Mouse (Mus musculus) heart, postnatal 0 days (tissue): ENCODE results near the gene Gm48551. TPM values are rescaled to one million over a fixed set of nuclear protein-coding genes. Genes with fewer than 3 reads are reported as not detected.
A peak's percentile ranks its signal among the peaks of the same experiment; 100 is the strongest.

ENCODE experiments used
- ATAC-seq: fragments of 200-750 bp; cut with Nextera tagmentation; 2 replicates; pipeline ENCODE4 v1.8.0; 2017; ENCODE audit warnings: low read depth, moderate number of reproducible peaks, moderate library complexity; ENCODE audit not compliant: insufficient read depth
- DNase-seq: peaks from one replicate; pipeline ENCODE4 v3.0.0-alpha.2; 2016; ENCODE audit warnings: low spot score
- H3K27ac ChIP-seq: fragments of 300-500 bp; sonication (generic); 2 replicates; pipeline ENCODE4 v1.5.1; 2014; ENCODE audit warnings: low read depth, mild to moderate bottlenecking
- H3K27me3 ChIP-seq: fragments of 300-500 bp; sonication (generic); 2 replicates; pipeline ENCODE4 v1.6.1; 2014; ENCODE audit warnings: low read length, mixed read lengths; ENCODE audit not compliant: control insufficient read depth, insufficient read depth
- H3K36me3 ChIP-seq: fragments of 300-500 bp; sonication (generic); replicated peaks from 2 replicates; pipeline ENCODE4 v1.6.1; 2014; ENCODE audit warnings: low read length, mixed read lengths; ENCODE audit not compliant: control insufficient read depth, insufficient read depth
- H3K4me1 ChIP-seq: fragments of 300-500 bp; sonication (generic); 2 replicates; pipeline ENCODE4 v1.6.1; 2014; ENCODE audit warnings: antibody characterized with exemption; ENCODE audit not compliant: control insufficient read depth, insufficient read depth
- H3K4me2 ChIP-seq: fragments of 300-500 bp; sonication (generic); 2 replicates; pipeline ENCODE4 v1.6.1; 2014; ENCODE audit warnings: low read depth, mild to moderate bottlenecking, low read length, moderate library complexity
- H3K4me3 ChIP-seq: fragments of 300-500 bp; sonication (generic); 2 replicates; pipeline ENCODE4 v1.5.1; 2014; ENCODE audit warnings: low read depth, low read length
- H3K9ac ChIP-seq: fragments of 300-500 bp; sonication (generic); replicated peaks from 2 replicates; pipeline ENCODE4 v1.6.1; 2014; ENCODE audit warnings: low read depth, low read length, mixed read lengths
- H3K9me3 ChIP-seq: fragments of 300-500 bp; sonication (generic); replicated peaks from 2 replicates; pipeline ENCODE4 v1.6.1; 2016; ENCODE audit warnings: low read length; ENCODE audit not compliant: control insufficient read depth
- CTCF ChIP-seq: IDR thresholded peaks from 2 replicates; pipeline ENCODE4 v1.5.1; 2016; ENCODE audit warnings: antibody characterized with exemption, control low read depth, low read depth
- EP300 ChIP-seq: IDR thresholded peaks from 2 replicates; pipeline ENCODE4 v1.6.1; 2016; ENCODE audit warnings: antibody characterized with exemption, low read depth
- WGBS: fragments of 180-500 bp; shearing (Covaris S2); extraction: QIAGEN DNeasy Blood & Tissue Kit; methylation state at CpG from one replicate; pipeline ENCODE4 v1.1.7; 2014; 5-methylcytosine and 5-hydroxymethylcytosine counted together
- polyA plus RNA-seq: library from polyadenylated mRNA; unstranded; fragments of >200 nt; fragmentation: Nextera tagmentation; extraction: Ambion mirVana; gene quantifications from 2 replicates; pipeline ENCODE4 v1.2.1, GENCODE M21; 2015
- total RNA-seq: library from RNA; depleted of rRNA; stranded (reverse); fragments of >200 nt; gene quantifications from 2 replicates; pipeline ENCODE4 v1.2.3, GENCODE M21; 2014; ENCODE audit warnings: low replicate concordance; rRNA removed

Gm48551 gene
- total RNA-seq = 0.11 TPM in 1 of 2 replicates, not detected in the other
- 0.43 and 1.1 TPM in 2 replicates for polyA plus RNA-seq

DNA sequence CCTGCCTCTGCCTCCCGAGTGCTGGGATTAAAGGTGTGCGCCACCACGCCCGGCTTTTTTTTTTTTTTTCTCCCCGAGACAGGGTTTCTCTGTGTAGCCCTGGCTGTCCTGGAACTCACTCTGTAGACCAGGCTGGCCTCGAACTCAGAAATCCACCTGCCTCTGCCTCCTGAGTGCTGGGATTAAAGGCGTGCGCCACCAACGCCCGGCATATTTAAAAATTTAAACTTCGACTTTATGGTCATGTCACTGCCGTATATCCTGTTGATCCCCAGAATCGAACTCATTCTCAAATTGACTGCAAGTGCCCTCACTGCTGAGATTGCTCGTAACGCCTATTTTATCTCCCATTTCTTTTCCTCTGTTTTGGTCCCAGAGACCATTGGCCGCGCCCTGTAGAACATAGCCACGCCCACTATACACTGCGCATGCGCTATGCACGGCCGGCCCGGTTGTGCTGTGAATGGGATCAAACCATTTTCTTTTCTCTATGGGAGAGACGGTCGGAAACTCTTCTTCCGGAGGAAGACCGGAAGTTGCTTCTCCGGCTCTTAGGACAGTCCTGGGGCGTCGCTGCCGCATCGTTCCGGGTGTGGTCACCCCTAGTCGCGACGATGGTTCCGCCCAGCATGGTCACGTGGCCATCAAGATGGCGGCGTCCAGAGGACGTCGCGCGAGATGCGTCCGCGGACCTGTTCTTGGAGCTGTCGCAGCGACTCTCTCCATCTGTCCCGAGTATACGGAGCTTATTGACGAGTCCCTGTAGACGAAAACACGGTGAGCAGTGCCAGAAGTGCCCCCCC is at the start of gene Gm48551, which contains the start of gene Dohh:
Gene Gm48551 (plus strand): TSS at position 665 of the 803 bp plus-strand sequence.
Gene Dohh (plus strand): TSS at position 627 of the 803 bp plus-strand sequence.
- TF ChIP-seq CTCF (no peak), EP300 (peak; percentile 94)
- H3K9me3 ChIP-seq = no peaks in the 10 kb centered on the region
- H3K27ac ChIP-seq = peak within 1 kb of the TSS; percentile 92
- ATAC-seq (peak; percentile 94), DNase-seq (peak; percentile 99)
- H3K4me3 ChIP-seq = peak within 1 kb of the TSS; percentile 88
- 3% methylated on average over 50 of the region's 54 CpGs for WGBS
- peak within 1 kb of the TSS; percentile 86 for H3K4me2 ChIP-seq
- H3K36me3 ChIP-seq = peaks cover 28% of the 10 kb centered on the region
- H3K4me1 ChIP-seq = peaks cover 9% of the 10 kb centered on the region
- H3K27me3 ChIP-seq = no peaks in the 10 kb centered on the region
- peak within 1 kb of the TSS; percentile 91 for H3K9ac ChIP-seq

- H3K27ac ChIP-seq = peak overlapping the region; percentile 64
- no peak overlapping the region for H3K4me3 ChIP-seq
- DNase-seq (no peak), ATAC-seq (0 out of 2 replicates have a peak, but pooled peaks have one; percentile 24)
- no peaks in the 10 kb centered on the region for H3K27me3 ChIP-seq
- H3K36me3 ChIP-seq = no peaks in the 10 kb centered on the region
- H3K4me1 ChIP-seq = peaks cover 6% of the 10 kb centered on the region
- no peak overlapping the region for H3K9ac ChIP-seq
- H3K9me3 ChIP-seq = no peaks in the 10 kb centered on the region
- no peak for TF ChIP-seq CTCF
- no peak for TF ChIP-seq EP300
- whole genome bisulfite sequencing = 54% methylated on average over 18 of the region's 19 CpGs
- no peak overlapping the region for H3K4me2 ChIP-seq
Observed at GRCm38 (mm10) chr10:81335393-81336340, 48.6 kb upstream of the Gm48551 start.

DNA sequence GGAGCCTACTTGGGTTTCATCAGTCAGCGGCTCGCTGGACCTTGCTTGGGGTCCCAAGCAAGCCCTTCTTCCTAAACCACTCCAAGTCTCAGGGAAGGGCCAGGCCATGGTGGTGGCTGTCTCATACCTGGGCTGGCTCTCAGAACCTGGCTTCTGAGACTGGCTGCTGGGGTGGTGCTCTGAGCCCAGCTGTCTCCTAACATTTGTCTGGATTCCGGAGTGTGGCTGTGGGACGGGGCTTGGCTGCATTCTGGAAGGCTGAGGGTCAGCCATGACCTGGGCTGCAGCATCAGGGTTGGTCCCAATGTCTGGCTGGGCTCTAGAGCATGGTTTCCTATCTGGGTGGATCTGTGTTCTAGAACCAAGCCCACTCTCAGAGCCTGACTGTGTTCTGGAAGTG is 47.7 kb upstream of the Gm48551 start:
- DNase-seq (no peak), ATAC-seq (no peak)
- 94% methylated on average over 4 of the region's 4 CpGs for WGBS
- H3K4me3 ChIP-seq = no peak overlapping the region
- peaks cover 4% of the 10 kb centered on the region; the same call in 1 of the 2 replicates for H3K4me1 ChIP-seq
- H3K27ac ChIP-seq = no peak overlapping the region
- H3K36me3 ChIP-seq = no peaks in the 10 kb centered on the region
- TF ChIP-seq CTCF (no peak), EP300 (no peak)
- no peak overlapping the region for H3K4me2 ChIP-seq
- H3K9ac ChIP-seq = no peak overlapping the region
- no peaks in the 10 kb centered on the region for H3K9me3 ChIP-seq
- no peaks in the 10 kb centered on the region for H3K27me3 ChIP-seq

- TF ChIP-seq CTCF (no peak), EP300 (no peak)
- Histone ChIP-seq H3K27ac (no peak overlapping the region), H3K9ac (no peak overlapping the region), H3K36me3 (no peaks in the 10 kb centered on the region), H3K27me3 (peaks cover 19% of the 10 kb centered on the region), H3K4me3 (no peak overlapping the region), H3K4me1 (no peaks in the 10 kb centered on the region), H3K4me2 (no peak overlapping the region), H3K9me3 (no peaks in the 10 kb centered on the region)
- DNase-seq = no peak
- WGBS = 57% methylated on average over 17 of the region's 17 CpGs
- no peak for ATAC-seq
Observed at GRCm38 (mm10) chr10:81340551-81341332, 43.5 kb upstream of the Gm48551 start.
